In genomic region chr10:67096621-67097436, GRCm38 (mm10) we compare ENCODE assay signal across 9 mouse cellular contexts. TPM values are rescaled to one million over a fixed set of nuclear protein-coding genes. Genes with fewer than 3 reads are reported as not detected.
DNase-seq lines count a peak whose midpoint lies in the region; ATAC-seq and TF ChIP-seq lines count a peak whose summit lies in the region.
"Had no signal": no experiment of that assay in that cellular context is flagged by ENCODE, and none has a peak within 500 bp of the region (broad histone marks: within the 10 kb centered on the region; RNA-seq: fewer than 3 reads in every experiment).

Gene Reep3, minus strand, starts transcription at chr10:67096945.

- intact Hi-C loops in heart, adult 2 months (cut with DNase I): loop anchor here (1.0 to 5.0 kb wide), 4 partner anchors 40 to 188 kb away; no protein-coding TSS in a partner anchor

- TF ChIP-seq POLR2A in heart, adult 2 months (IDR thresholded peaks at IDR 0.05; ENCODE audit: insufficient read depth, low read depth, low read length): peak; percentile 53; the same call in 1 of the 2 replicates
- TF ChIP-seq POLR2A in kidney, adult 2 months (IDR thresholded peaks at IDR 0.05; ENCODE audit: low read depth, low read length): no peak
- no peak for TF ChIP-seq POLR2A in spleen, adult 2 months (IDR thresholded peaks at IDR 0.05; ENCODE audit: low read depth, low read length)

- no peaks in the 10 kb centered on the region for H3K27me3 ChIP-seq in embryonic facial prominence, embryonic 11.5 days (ENCODE audit: control insufficient read depth, insufficient read depth, low read length)
- H3K27me3 ChIP-seq in heart, adult 2 months (ENCODE audit: control insufficient read depth, insufficient read depth, low read length): no peaks in the 10 kb centered on the region
- H3K27me3 ChIP-seq in kidney, adult 2 months (replicated peaks; ENCODE audit: control insufficient read depth, insufficient read depth, low read length): no peaks in the 10 kb centered on the region
- H3K27me3 ChIP-seq in limb, embryonic 15.5 days: no peaks in the 10 kb centered on the region
- no peaks in the 10 kb centered on the region for H3K27me3 ChIP-seq in midbrain, embryonic 16.5 days (ENCODE audit: control insufficient read depth, insufficient read depth, low read depth, low read length)
- H3K27me3 ChIP-seq in spleen, adult 2 months (ENCODE audit: control insufficient read depth, insufficient read depth, low read length): no peaks in the 10 kb centered on the region

- H3K9me3 ChIP-seq in embryonic facial prominence, embryonic 11.5 days (replicated peaks; ENCODE audit: control insufficient read depth, low read length): no peaks in the 10 kb centered on the region
- no peaks in the 10 kb centered on the region for H3K9me3 ChIP-seq in limb, embryonic 15.5 days
- no peaks in the 10 kb centered on the region for H3K9me3 ChIP-seq in midbrain, embryonic 16.5 days (replicated peaks; ENCODE audit: control insufficient read depth, low read length, poor library complexity, severe bottlenecking)

- no peak for TF ChIP-seq CTCF in heart, adult 2 months (IDR thresholded peaks at IDR 0.05)
- TF ChIP-seq CTCF in kidney, adult 2 months (conservative IDR thresholded peaks at IDR 0.05; ENCODE audit: insufficient read depth, insufficient read length, low read depth, low read length): no peak
- TF ChIP-seq CTCF in spleen, adult 2 months (IDR thresholded peaks at IDR 0.05; ENCODE audit: extremely low read depth, insufficient read depth, insufficient read length, insufficient replicate concordance): no peak

- H3K79me2 ChIP-seq in heart, adult 2 months (replicated peaks; ENCODE audit: control insufficient read depth, insufficient read depth, low read length): peaks cover 5% of the 10 kb centered on the region

- H3K9ac ChIP-seq in embryonic facial prominence, embryonic 11.5 days (replicated peaks; ENCODE audit: low read length): peak within 1 kb of the TSS; percentile 98
- H3K9ac ChIP-seq in heart, adult 2 months (ENCODE audit: low read depth, low read length): peak within 1 kb of the TSS; percentile 99
- peak within 1 kb of the TSS; percentile 98 for H3K9ac ChIP-seq in limb, embryonic 15.5 days
- H3K9ac ChIP-seq in midbrain, embryonic 16.5 days (ENCODE audit: low read depth, low read length): peak within 1 kb of the TSS; percentile 98

- peak within 1 kb of the TSS; percentile 86 for H3K4me3 ChIP-seq in embryonic facial prominence, embryonic 11.5 days (ENCODE audit: low read depth, low read length)
- peak within 1 kb of the TSS; percentile 97 for H3K4me3 ChIP-seq in heart, adult 2 months
- peak within 1 kb of the TSS; percentile 71 for H3K4me3 ChIP-seq in kidney, adult 2 months (ENCODE audit: insufficient read depth, low read depth, low read length)
- peak within 1 kb of the TSS; percentile 89 for H3K4me3 ChIP-seq in limb, embryonic 15.5 days
- peak within 1 kb of the TSS; percentile 92 for H3K4me3 ChIP-seq in midbrain, embryonic 16.5 days (ENCODE audit: low read depth, low read length)
- H3K4me3 ChIP-seq in spleen, adult 2 months (ENCODE audit: extremely low read depth, insufficient read depth, insufficient read length): peak within 1 kb of the TSS; percentile 93

- H3K36me3 ChIP-seq in embryonic facial prominence, embryonic 11.5 days (replicated peaks; ENCODE audit: control insufficient read depth, insufficient read depth, low read depth, low read length): no peaks in the 10 kb centered on the region
- peaks cover 13% of the 10 kb centered on the region for H3K36me3 ChIP-seq in heart, adult 2 months (ENCODE audit: control insufficient read depth, insufficient read depth, low read length)
- no peaks in the 10 kb centered on the region for H3K36me3 ChIP-seq in kidney, adult 2 months (ENCODE audit: control insufficient read depth, insufficient read depth, low read length)
- H3K36me3 ChIP-seq in limb, embryonic 15.5 days: 0 out of 2 replicates have a peak, but pooled peaks cover 2% of the 10 kb centered on the region
- no peaks in the 10 kb centered on the region for H3K36me3 ChIP-seq in midbrain, embryonic 16.5 days (ENCODE audit: control insufficient read depth, insufficient read depth, low read length)
- H3K36me3 ChIP-seq in spleen, adult 2 months (ENCODE audit: control insufficient read depth, insufficient read depth, low read length): no peaks in the 10 kb centered on the region

- DNase-seq in left cerebral cortex, adult 18-20 months (ENCODE audit: low spot score in 2 of 2): peak; percentile 59 to 73
- DNase-seq in left cerebral cortex, adult 11 months (ENCODE audit: low spot score): no peak
- DNase-seq in embryonic facial prominence, embryonic 11.5 days (ENCODE audit: low spot score): peak; percentile 75
- DNase-seq in heart, adult 2 months: peak; percentile 88 to 91
- peak; percentile 86 for DNase-seq in kidney, adult 2 months
- peak in 1 of 2 experiments; percentile 73 for DNase-seq in spleen, adult 2 months (ENCODE audit: low read depth in 1 of 2, low spot score in 2 of 2)

- peak within 1 kb of the TSS; percentile 75 for H3K4me2 ChIP-seq in embryonic facial prominence, embryonic 11.5 days (ENCODE audit: low read depth, low read length)
- H3K4me2 ChIP-seq in limb, embryonic 15.5 days: peak within 1 kb of the TSS; percentile 67
- H3K4me2 ChIP-seq in midbrain, embryonic 16.5 days (ENCODE audit: low read length): peak within 1 kb of the TSS; percentile 96

- 0 out of 2 replicates have a peak, but pooled peaks have one; percentile 14 for TF ChIP-seq EP300 in heart, adult 2 months (IDR thresholded peaks at IDR 0.05; ENCODE audit: insufficient read depth, low read depth, low read length)

- WGBS in embryonic facial prominence, embryonic 11.5 days: under 1% methylated on average over 81 of the region's 97 CpGs
- WGBS in heart, adult 2 months: 1% methylated on average over 93 of the region's 97 CpGs
- WGBS in kidney, adult 2 months: 1% methylated on average over 96 of the region's 97 CpGs
- WGBS in limb, embryonic 15.5 days: under 1% methylated on average over 95 of the region's 97 CpGs
- 1% methylated on average over 50 of the region's 97 CpGs for WGBS in midbrain, embryonic 16.5 days
- 3% methylated on average over 93 of the region's 97 CpGs for WGBS in spleen, adult 2 months

- no peaks in the 10 kb centered on the region for H3K4me1 ChIP-seq in embryonic facial prominence, embryonic 11.5 days (ENCODE audit: control insufficient read depth, insufficient read depth, low read length)
- peaks cover 17% of the 10 kb centered on the region for H3K4me1 ChIP-seq in heart, adult 2 months (ENCODE audit: control insufficient read depth, insufficient read depth, low read length)
- peaks cover 24% of the 10 kb centered on the region for H3K4me1 ChIP-seq in kidney, adult 2 months (ENCODE audit: control insufficient read depth, insufficient read depth, low read length)
- H3K4me1 ChIP-seq in limb, embryonic 15.5 days: peaks cover 28% of the 10 kb centered on the region
- peaks cover 38% of the 10 kb centered on the region for H3K4me1 ChIP-seq in midbrain, embryonic 16.5 days (ENCODE audit: control insufficient read depth, insufficient read depth, low read length)
- peaks cover 10% of the 10 kb centered on the region; the same call in 1 of the 2 replicates for H3K4me1 ChIP-seq in spleen, adult 2 months (ENCODE audit: control insufficient read depth, insufficient read depth, insufficient read length)

- ATAC-seq in embryonic facial prominence, embryonic 11.5 days (replicated peaks; ENCODE audit: insufficient number of reproducible peaks, low FRiP score, low TSS enrichment, low read depth): peak; percentile 69
- peak; percentile 74 for ATAC-seq in limb, embryonic 15.5 days (ENCODE audit: insufficient number of reproducible peaks, low FRiP score, low TSS enrichment, low read depth)
- ATAC-seq in midbrain, embryonic 16.5 days: peak; percentile 76

- H3K27ac ChIP-seq in embryonic facial prominence, embryonic 11.5 days (replicated peaks; ENCODE audit: low read depth, low read length): peak within 1 kb of the TSS; percentile 97
- peak within 1 kb of the TSS; percentile 100 for H3K27ac ChIP-seq in heart, adult 2 months
- H3K27ac ChIP-seq in kidney, adult 2 months (ENCODE audit: insufficient read depth, low read depth, low read length): peak within 1 kb of the TSS; percentile 97
- peak within 1 kb of the TSS; percentile 98 for H3K27ac ChIP-seq in limb, embryonic 15.5 days
- H3K27ac ChIP-seq in midbrain, embryonic 16.5 days (ENCODE audit: low read length): peak within 1 kb of the TSS; percentile 99
- H3K27ac ChIP-seq in spleen, adult 2 months (ENCODE audit: insufficient read depth, low read length): peak within 1 kb of the TSS; percentile 93

RNA-seq across cellular contexts. Expression of gene Reep3, which starts in this region (rescaled TPM):
- 10 to 100 TPM; 16.6 to 17.1 TPM for total RNA-seq in left cerebral cortex, adult 18-20 months (2021)
- polyA plus RNA-seq in embryonic facial prominence, embryonic 11.5 days (2014; fragmentation: Nextera tagmentation; extraction: Ambion mirVana): 27.2 and 29.3 TPM in 2 replicates
- total RNA-seq in heart, adult 2 months (2021): 10 to 100 TPM; 19.7 to 20.2 TPM
- 14.9 and 27.7 TPM in 2 replicates for polyA plus RNA-seq in heart, adult 2 months (2012; rRNA removed)
- polyA plus RNA-seq in kidney, adult 2 months (2012; rRNA removed): 22.2 and 26.0 TPM in 2 replicates
- 54.9 and 55.0 TPM in 2 replicates for polyA plus RNA-seq in limb, embryonic 15.5 days (2015; fragmentation: Nextera tagmentation; extraction: Ambion mirVana)
- 28.2 and 28.6 TPM in 2 replicates for polyA plus RNA-seq in midbrain, embryonic 16.5 days (2015; fragmentation: Nextera tagmentation; extraction: Ambion mirVana)
- polyA plus RNA-seq in spleen, adult 2 months (2012; rRNA removed): 8.6 and 9.0 TPM in 2 replicates
- total RNA-seq: MEL had no signal
